Mouse (Mus musculus): ENCODE results near the gene AL607142.1. TPM values are rescaled to one million over a fixed set of nuclear protein-coding genes. Genes with fewer than 3 reads are reported as not detected.

AL607142.1 gene
- total RNA-seq, 4 experiments from 2014 or later, result not detected

DNA sequence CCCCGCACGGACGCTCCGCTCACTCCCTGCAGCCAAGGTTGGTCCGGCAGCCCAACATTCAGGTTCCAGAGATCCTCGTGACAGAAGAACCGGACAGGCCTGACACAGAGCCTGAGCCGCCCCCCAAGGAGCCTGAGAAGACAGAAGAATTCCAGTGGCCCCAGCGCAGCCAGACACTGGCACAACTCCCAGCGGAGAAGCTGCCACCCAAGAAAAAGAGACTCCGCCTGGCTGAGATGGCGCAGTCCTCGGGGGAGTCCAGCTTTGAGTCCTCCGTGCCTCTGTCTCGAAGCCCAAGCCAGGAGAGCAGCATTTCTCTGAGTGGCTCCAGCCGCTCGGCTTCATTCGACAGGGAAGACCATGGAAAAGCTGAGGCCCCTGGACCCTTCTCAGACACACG, 32.1 kb downstream of the AL607142.1 start:
- no peak for DNase-seq (ENCODE audit: low spot score in 2 of 2)

DNA sequence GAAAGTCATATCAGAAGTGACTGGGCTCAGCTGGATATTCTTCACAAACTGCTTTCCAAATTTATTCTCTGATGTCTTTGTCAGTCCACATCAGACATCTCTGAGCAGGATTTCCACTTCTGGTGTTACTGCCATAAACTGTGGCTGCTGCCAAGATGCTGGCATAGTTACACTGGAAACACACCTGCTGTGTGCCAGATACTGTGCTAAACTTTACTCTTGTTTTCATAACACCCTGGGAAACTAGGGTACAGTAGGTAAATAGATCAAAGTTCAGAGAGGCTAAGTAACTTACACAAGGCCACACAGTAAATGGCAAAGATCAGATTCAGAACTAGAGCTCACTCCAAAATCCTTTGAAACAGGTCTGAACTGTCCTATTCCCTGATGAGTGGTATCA, 36.4 kb downstream of the AL607142.1 start:
- no peak for DNase-seq (ENCODE audit: low spot score in 2 of 2)

DNA sequence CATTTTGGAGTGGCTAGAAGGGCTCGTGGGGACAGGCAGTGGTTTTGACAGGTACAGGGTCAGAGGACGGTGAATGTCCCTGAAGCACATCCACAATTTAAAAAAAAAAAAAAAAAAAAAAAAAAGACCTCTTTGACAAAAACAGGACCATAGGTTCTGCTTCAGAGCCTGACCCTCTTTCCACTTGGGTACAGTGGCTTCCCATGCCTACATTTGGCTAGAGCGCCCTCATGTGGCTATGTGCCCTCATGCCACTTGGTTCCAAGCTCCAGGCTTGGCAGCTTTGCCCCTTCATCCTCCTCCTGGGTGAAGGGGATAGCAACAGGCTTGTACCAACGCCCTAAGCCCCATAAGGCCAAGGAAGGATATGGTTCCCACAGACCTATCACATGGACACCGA, 39.8 kb downstream of the AL607142.1 start:
- peak in 1 of 2 experiments; percentile 66 for DNase-seq (ENCODE audit: low spot score in 2 of 2)

DNA sequence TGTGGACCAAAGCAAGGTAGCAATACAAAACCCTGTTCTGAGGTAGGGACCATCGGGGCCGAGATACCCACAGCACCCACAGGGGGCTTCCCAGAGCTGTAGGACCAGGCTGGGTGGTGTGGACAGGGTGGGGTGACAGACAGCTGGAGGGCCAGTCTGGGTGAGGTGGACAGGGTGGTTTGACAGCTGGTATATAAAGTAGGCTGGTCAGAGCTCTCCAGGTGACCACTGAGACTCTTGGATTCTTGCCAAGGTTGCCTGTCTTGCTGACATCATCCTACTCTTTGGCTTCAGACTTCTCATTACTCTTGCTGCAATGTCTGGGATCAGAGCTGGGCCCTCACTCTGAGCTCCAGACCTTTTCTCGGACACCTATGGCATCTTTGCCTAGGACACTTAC, 41.6 kb downstream of the AL607142.1 start:
- DNase-seq (ENCODE audit: low spot score in 2 of 2), result no peak

DNA sequence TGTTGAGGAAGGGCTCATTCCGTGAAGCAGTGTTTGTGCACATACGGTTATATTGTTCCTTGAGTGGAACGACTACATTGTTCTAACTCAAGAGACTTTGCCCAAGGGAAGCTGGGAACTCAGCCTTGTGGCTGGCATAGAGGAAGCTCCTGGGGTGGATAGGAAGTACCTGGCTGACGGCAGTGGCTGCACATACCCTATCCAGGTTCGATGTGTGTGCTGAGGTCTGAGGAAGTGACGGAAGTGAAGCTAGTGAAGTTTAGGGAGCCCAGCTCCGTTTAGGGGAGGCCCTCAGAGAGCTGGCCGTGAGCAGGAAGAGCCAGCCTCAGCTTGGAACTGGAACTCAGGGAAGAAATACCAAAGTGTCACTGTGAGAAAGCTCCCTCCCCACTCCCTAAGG, 43.0 kb downstream of the AL607142.1 start:
- DNase-seq (ENCODE audit: low spot score in 2 of 2), result no peak

DNA sequence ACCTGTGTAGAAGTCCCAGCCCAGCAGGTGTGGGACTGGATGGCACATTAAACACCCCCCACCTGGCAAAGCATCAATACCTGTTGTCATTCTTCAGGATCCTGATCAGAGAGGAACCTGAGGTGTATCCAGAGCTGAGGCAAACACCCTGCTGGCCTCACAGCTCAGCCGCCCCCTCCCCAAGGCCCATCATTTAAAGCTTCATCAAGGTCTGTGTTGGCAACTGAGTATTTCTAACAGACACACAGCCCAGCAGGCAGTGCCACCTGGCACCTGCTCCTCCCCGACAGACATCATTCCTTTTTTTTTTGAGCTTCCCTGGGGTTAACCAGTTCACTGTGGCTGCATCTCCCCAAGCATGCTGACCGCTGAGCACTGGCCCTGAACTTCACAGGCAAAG, 50.7 kb downstream of the AL607142.1 start:
- no peak for DNase-seq (ENCODE audit: low spot score in 2 of 2)

DNA sequence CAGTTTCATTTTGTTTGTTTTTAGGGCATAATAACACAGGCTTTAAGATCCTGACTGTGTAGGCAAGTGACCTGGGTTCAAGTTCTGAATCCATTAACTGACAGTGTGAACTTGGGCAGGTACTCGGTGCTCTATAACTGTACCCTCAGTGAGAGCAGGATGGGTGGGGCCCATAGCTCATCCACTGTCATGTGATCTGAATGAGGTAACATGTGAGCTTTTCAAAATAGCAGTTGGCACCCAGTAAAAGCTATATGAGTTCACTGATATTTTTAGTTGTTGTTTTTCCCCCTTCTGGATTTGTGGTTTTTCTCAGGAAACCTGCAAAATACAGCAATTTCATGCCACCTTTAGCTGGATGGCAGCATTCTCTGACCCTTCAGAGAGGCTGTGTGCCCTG, 51.5 kb downstream of the AL607142.1 start:
- no peak for DNase-seq (ENCODE audit: low spot score in 2 of 2)

DNA sequence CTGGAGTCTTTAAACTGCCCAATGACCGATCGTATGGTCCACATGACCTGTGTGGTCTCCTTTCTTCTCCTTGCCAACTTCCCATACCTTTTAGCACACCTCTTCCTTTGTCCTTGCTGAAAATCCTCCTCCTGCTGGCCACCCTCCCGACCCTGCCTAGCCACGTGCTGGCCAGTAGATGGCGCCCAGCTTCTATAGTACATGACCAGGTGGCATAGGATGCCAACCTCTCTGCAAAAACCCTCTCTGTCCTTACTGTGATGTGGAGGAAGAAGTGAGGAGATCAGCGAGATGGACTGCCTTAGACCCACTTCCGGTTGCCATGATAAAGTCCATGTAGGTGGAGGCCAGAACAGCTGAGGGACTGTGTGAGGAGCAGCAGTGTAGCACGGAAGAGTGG, 55.5 kb downstream of the AL607142.1 start:
- DNase-seq (ENCODE audit: low spot score in 2 of 2), result no peak

DNA sequence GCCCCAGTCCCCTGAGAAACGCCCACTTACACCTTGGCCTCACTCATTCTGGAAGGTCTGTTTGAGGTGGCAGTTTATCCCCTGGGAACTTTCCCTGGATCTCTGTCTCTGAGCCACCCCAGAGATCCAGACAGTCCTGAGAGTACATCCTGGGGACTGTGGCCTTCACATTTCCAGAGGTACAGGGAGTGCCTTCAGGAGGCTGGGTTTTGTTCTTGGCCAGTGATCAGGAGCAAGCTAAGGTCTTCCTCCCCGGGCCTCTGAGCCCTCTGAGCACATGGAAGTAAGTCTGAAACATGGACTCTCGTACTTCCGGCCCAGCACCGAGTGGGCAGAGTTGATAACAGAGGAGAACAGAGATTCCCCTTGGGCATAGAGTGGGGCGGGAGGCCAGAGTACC, 59.9 kb downstream of the AL607142.1 start:
- no peak for DNase-seq (ENCODE audit: low spot score in 2 of 2)

DNA sequence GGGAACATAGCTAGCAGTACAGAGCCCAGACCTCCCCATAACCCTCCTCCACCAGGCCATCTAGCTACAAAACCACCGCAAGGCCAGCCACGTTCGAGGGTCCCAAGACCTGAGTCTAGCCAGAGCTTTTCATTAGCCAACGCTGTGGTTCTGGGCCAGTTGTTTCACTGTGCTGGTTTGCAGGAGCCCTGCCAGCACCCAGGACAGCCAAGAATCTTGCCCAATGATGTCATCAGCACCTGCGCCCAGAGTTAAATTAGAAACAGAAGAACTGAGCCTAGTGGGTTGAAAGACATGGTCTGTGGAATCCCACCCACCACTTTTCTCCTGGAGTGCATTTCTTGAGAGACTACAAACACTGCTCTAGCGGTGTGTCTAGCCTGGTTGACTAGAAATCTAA, 61.3 kb downstream of the AL607142.1 start:
- DNase-seq (ENCODE audit: low spot score in 2 of 2), result peak in 1 of 2 experiments; percentile 68

DNA sequence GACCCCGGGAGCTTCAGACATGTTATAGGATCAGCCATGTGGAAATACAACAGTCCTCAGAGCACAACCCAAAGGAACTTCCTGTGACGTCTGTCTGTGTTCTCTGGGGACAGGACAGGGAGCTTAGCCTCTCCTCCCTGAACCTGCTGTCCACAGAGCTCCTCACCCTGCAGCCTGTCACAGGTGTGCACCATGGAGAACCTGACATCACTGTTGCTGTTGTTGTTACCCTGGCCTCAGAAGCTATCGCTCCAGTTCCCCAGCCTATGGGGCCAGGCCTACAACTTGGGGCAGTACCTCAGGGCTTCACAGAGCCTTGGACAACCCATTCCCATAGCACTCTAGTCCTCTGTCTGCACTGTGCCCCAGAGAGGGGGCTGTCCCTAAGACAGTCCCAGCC, 62.5 kb downstream of the AL607142.1 start:
- no peak for DNase-seq (ENCODE audit: low spot score in 2 of 2)

DNA sequence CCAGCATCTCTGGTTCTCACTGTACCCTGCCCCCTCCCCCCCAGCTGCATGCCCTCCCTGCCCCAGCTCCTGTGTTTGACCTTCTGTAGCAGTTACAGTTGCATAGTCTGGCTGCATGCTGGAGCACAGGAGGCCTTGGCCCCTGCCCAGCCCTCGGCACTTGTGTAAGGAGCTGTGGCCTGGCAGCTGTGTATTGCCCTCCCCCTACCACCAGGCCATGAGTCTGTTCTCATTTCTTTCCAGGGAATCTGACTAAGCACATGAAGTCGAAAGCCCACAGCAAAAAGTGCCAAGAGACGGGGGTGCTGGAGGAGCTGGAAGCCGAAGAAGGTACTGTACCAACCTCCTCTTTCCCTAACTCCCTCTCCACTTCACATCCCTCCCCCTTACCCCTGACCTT, 63.2 kb downstream of the AL607142.1 start:
- peak in 1 of 2 experiments; percentile 61 for DNase-seq (ENCODE audit: low spot score in 2 of 2)

DNA sequence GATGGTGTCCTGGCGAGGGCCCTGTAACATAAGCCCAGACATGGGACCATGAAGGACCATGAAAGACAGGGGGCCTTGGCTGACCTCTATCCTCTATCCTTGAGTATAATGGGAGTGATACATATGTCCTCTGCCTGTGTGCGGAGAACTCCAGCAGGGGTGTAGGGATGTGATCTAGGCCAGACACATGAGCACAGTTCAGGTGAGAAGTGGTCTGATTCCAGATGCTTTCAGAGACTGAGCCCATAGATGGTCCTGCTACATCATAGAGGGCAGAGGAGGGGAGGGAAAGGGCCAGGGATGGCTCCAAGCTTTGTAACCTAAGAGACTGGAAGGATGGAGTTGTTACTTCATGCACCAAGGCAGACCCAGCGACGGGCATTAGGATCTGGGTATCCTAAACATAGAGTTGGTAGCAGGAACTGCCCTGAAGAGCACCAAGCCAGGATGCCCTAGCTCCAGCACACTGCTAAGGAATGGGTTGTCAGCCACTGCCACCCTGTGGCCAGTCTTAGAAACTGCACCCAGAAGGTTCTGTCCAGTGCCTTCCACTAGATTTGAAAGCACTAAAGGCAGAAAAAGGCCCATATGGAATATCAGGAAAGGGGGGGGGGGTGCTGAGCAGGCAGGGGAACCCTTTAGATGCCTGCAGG, 64.6 kb downstream of the AL607142.1 start:
- DNase-seq (ENCODE audit: low spot score in 2 of 2), result no peak

DNA sequence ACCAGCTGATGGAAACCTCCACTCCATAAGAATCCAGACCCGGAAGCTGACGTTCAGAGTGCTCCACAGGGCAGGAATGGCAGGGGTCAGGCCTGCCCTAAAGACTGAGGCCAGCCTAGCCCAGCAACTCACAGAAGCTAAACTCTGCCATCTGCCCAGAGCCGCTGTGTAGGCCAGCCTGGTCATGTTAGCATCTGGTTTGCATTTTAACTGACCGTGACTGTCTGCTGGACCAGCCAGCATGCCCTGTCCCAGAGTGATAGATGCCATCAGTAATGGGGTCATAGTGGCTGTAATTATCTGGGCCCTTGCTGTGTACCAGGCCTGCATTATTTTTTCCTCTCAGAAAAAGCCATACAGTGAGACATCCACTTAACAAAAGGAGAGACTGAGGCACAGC, 66.1 kb downstream of the AL607142.1 start:
- DNase-seq (ENCODE audit: low spot score in 2 of 2), result no peak

DNA sequence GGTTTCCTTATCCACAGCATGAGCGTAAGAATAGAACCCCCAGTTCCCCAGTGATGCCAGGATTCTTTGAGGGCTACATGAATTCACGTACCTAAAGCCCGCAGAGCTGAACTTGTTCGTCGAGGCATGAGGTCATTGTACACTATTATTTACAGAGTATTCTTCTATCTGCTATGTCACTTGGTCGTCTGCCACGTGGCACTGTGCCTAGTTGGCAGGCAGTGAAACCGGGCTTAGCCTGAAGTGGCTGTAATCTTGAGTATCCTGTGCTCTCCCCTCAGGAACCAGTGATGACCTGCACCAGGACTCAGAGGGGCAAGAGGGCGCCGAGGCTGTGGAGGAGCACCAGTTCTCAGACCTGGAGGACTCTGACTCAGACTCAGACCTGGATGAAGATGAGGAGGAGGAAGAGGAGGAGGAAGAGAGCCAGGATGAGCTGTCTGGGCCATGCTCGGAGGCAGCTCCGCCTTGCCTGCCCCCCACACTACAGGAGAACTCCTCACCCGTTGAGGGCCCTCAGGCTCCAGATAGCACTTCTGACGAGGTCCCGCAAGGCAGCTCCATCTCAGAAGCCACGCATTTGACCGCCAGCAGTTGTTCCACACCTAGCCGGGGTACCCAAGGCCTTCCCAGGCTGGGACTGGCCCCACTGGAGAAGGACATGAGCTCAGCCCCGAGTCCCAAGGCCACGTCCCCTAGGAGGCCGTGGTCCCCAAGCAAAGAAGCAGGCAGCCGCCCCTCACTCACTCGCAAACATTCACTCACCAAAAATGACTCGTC, 66.8 kb downstream of the AL607142.1 start:
- DNase-seq (ENCODE audit: low spot score in 2 of 2), result no peak

DNA sequence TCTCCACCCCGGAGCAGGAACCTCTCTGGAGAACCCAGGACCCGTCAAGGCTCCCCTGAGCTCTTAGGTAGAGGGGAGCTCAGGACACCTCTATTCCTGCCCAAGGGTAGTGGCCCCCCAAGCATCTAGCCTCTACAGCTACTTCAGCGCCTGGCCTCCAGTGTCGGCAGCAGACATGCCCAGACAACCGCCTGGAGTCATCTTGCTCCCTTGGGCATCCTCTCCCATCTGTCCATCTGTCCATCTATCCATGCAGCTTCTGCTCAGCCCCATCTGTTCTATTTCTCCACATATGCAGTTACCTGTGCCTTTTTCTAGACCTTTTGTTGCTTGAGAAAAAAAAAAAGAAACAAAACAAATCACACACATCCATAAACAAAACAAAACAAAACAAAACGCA, 69.4 kb downstream of the AL607142.1 start:
- no peak for DNase-seq (ENCODE audit: low spot score in 2 of 2)

DNA sequence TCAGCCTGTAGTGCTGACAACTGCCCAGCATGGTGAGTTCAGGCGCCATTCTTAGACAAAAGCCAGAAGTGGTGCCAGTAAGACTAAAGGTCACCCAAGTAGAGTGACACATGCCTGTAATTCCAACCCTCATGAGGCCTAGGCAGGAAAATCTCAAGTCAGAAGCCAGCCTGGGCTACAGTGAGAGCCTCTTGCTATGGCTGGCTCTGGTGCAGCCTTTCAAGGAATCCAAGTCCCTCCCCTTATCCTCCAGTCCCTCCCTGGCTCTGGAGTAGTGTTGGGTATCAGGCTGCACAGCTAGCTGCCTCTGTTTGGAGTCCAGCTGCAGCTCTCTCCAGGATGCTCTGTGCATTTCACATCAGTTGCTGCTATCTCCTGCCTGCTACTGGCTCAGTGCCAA, 77.0 kb downstream of the AL607142.1 start:
- DNase-seq (ENCODE audit: low spot score in 2 of 2), result no peak

DNA sequence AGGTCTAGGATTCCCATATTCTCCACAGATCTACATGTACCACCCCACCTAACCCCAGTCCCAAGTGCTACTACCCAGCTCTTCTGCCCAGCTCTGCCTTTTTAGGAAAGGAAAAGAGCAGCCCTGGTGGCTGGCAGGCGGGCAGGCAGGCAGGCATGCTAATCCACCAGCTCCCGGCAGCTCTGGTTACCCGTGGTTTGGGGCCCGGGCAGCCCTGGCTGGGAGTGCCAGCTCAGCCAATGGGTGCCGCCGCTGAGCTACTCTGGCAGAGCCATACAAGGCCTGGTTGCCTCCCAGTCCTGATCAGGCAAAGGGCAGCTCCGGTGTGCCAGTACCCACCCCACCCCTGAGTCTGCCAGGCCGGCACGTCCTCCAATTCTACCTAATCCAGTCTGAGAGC, 78.1 kb downstream of the AL607142.1 start:
- DNase-seq (ENCODE audit: low spot score in 2 of 2), result no peak

Other genes starting within 250 kb of the AL607142.1 start
- gene Edn2, start 96.2 kb downstream of the AL607142.1 start, total RNA-seq (2022), result under 1 TPM in 2 of 4 experiments, not detected in 2; 0.23 to 0.25 TPM
- 10 to 100 TPM; 12.3 to 15.1 (median 13.7) TPM for gene Foxo6, start 222.4 kb downstream of the AL607142.1 start, total RNA-seq (2022)